ENCODE assay signal across 8 mouse cellular contexts in genomic region chr4:126967864-126968821, GRCm38 (mm10). TPM values are rescaled to one million over a fixed set of nuclear protein-coding genes. Genes with fewer than 3 reads are reported as not detected.
DNase-seq lines count a peak whose midpoint lies in the region; ATAC-seq and TF ChIP-seq lines count a peak whose summit lies in the region.

TSS of gene Zmym4 (minus strand) at chr4:126968135.

- DNase-seq in forebrain, embryonic 14.5 days (ENCODE audit: low spot score), result peak; percentile 99
- DNase-seq in heart, postnatal 25 days (ENCODE audit: low spot score), result peak; percentile 92
- DNase-seq in layer of hippocampus, adult 18-20 months (ENCODE audit: low spot score in 2 of 2), result peak; percentile 90 to 96
- DNase-seq in lung, adult 2 months, result peak; percentile 86
- DNase-seq in thymus, adult 18-20 months, result peak; percentile 87 to 90

- peak within 1 kb of the TSS; percentile 69 for H3K4me2 ChIP-seq in forebrain, embryonic 14.5 days (ENCODE audit: low read length)

- no peaks in the 10 kb centered on the region for H3K27me3 ChIP-seq in ES-Bruce4 (ENCODE audit: control insufficient read depth, insufficient read depth, low read length, poor library complexity, severe bottlenecking)
- H3K27me3 ChIP-seq in forebrain, embryonic 14.5 days (replicated peaks; ENCODE audit: control insufficient read depth, insufficient read depth, low read length), result no peaks in the 10 kb centered on the region

- intact Hi-C loops in heart, postnatal 25 days (cut with DNase I), result loop anchor here (5.0 to 10.0 kb wide), 3 partner anchors 49 to 213 kb away; partner anchors contain the start of genes AU040320, Ncdn and Zmym6

- peak within 1 kb of the TSS; percentile 93 for H3K4me3 ChIP-seq in ES-Bruce4 (ENCODE audit: low read depth, low read length)
- peak within 1 kb of the TSS; percentile 91 for H3K4me3 ChIP-seq in forebrain, embryonic 14.5 days (ENCODE audit: low read depth, low read length)
- peak within 1 kb of the TSS; percentile 64 for H3K4me3 ChIP-seq in lung, adult 2 months (replicated peaks; ENCODE audit: extremely low read depth, low read depth, low read length)

- peak; percentile 35 for TF ChIP-seq POLR2A in ES-Bruce4 (IDR thresholded peaks at IDR 0.05; ENCODE audit: insufficient read depth, low read length)
- peak; percentile 33; the same call in 1 of the 2 replicates for TF ChIP-seq POLR2A in lung, adult 2 months (IDR thresholded peaks at IDR 0.05; ENCODE audit: borderline replicate concordance, extremely low read depth, low read depth, low read length)

- no peaks in the 10 kb centered on the region for H3K36me3 ChIP-seq in ES-Bruce4 (ENCODE audit: control insufficient read depth, insufficient read depth, low read length, poor library complexity, severe bottlenecking)
- no peaks in the 10 kb centered on the region for H3K36me3 ChIP-seq in forebrain, embryonic 14.5 days (ENCODE audit: control insufficient read depth, insufficient read depth, low read length)

- H3K9me3 ChIP-seq in ES-Bruce4 (replicated peaks; ENCODE audit: control insufficient read depth, insufficient read depth, low read length, poor library complexity, severe bottlenecking), result no peaks in the 10 kb centered on the region
- H3K9me3 ChIP-seq in forebrain, embryonic 14.5 days (replicated peaks; ENCODE audit: control insufficient read depth, low read length), result no peaks in the 10 kb centered on the region

- H3K4me1 ChIP-seq in ES-Bruce4 (ENCODE audit: control insufficient read depth, insufficient read depth, low read length), result peaks cover 1% of the 10 kb centered on the region
- H3K4me1 ChIP-seq in forebrain, embryonic 14.5 days (ENCODE audit: control insufficient read depth, insufficient read depth, low read length), result peaks cover 5% of the 10 kb centered on the region; the same call in 1 of the 2 replicates
- no peaks in the 10 kb centered on the region; the same call in 1 of the 2 replicates for H3K4me1 ChIP-seq in lung, adult 2 months (ENCODE audit: control insufficient read depth, insufficient read depth, low read length)

- no peak for TF ChIP-seq EP300 in ES-Bruce4 (IDR thresholded peaks at IDR 0.05; ENCODE audit: insufficient read depth, low read depth, low read length)

- peak within 1 kb of the TSS; percentile 74 for H3K27ac ChIP-seq in ES-Bruce4 (ENCODE audit: insufficient read depth, low read length)
- H3K27ac ChIP-seq in forebrain, embryonic 14.5 days (ENCODE audit: low read depth, low read length), result peak within 1 kb of the TSS; percentile 98

- peak; percentile 97 for ATAC-seq in cerebellum, adult (ENCODE audit: insufficient number of reproducible peaks, low FRiP score, low TSS enrichment)
- peak; percentile 98 for ATAC-seq in forebrain, embryonic 14.5 days
- ATAC-seq in neutrophil, adult 5-6 weeks (ENCODE audit: extremely low read depth, insufficient number of reproducible peaks, low FRiP score, poor library complexity, severe bottlenecking), result peak; percentile 94

- no peak for TF ChIP-seq CTCF in ES-Bruce4 (IDR thresholded peaks at IDR 0.05; ENCODE audit: low read depth, low read length)
- no peak for TF ChIP-seq CTCF in lung, adult 2 months (IDR thresholded peaks at IDR 0.05; ENCODE audit: insufficient read depth, low read length)

- 8% methylated on average over 36 of the region's 54 CpGs for WGBS in forebrain, embryonic 14.5 days
- WGBS in lung, adult 2 months, result 8% methylated on average over 40 of the region's 54 CpGs

- H3K9ac ChIP-seq in ES-Bruce4 (ENCODE audit: low read depth, poor library complexity, severe bottlenecking), result peak within 1 kb of the TSS; percentile 99
- H3K9ac ChIP-seq in forebrain, embryonic 14.5 days (ENCODE audit: low read length), result peak within 1 kb of the TSS; percentile 95

RNA-seq across cellular contexts. Expression of gene Zmym4, which starts in this region (rescaled TPM):
- polyA plus RNA-seq in ES-Bruce4 (2011; ENCODE audit: insufficient read depth, insufficient read length, low read depth, missing spikeins), result 66.0 and 70.9 TPM in 2 replicates
- polyA plus RNA-seq in forebrain, embryonic 14.5 days (2014; fragmentation: Nextera tagmentation; extraction: Ambion mirVana), result 22.7 and 25.8 TPM in 2 replicates
- 10 to 100 TPM; 16.4 to 21.5 TPM for total RNA-seq in heart, postnatal 25 days (2021)
- total RNA-seq in layer of hippocampus, adult 18-20 months (2021), result 10 to 100 TPM; 48.2 to 48.5 TPM
- 3.8 and 5.5 TPM in 2 replicates for polyA plus RNA-seq in lung, adult 2 months (2012; rRNA removed)
- 27.4 and 40.6 TPM in 2 replicates for total RNA-seq in neutrophil, adult 5-6 weeks (2017)

Comparison
In these comparisons a context has a peak if more than half of its experiments do, and no peak if none do; other contexts are left out.
1. Peak in every context shown above with its lines: DNase-seq, ATAC-seq, H3K4me3 ChIP-seq and H3K27ac ChIP-seq.